Mouse (Mus musculus) left cerebral cortex, adult 18-20 months (tissue): ENCODE measurements around the gene Acot9. TPM values are rescaled to one million over a fixed set of nuclear protein-coding genes. Genes with fewer than 3 reads are reported as not detected.
A peak's percentile ranks its signal among the peaks of the same experiment; 100 is the strongest.

ENCODE experiments used
- DNase-seq, 2 experiments: peaks; one replicate each; pipeline ENCODE4 v3.0.0; 2021 to 2022; ENCODE audit warnings: low spot score in 2 of 2, mixed read lengths in 1 of 2
- long read RNA-seq, 2 experiments: library from polyadenylated mRNA; stranded (forward); transcript quantifications; one replicate each; pipeline ENCODE4 v2.0.0; 2021
- total RNA-seq, 2 experiments: library from RNA; stranded (reverse); gene quantifications; 2 replicates each; pipeline ENCODE4 v1.2.3; 2021

The Acot9 gene
- 10 to 100 TPM; 21.9 to 22.0 TPM for total RNA-seq
- long read RNA-seq, experiment 1, transcript Acot9-201 (15 exons, 1,752 nt): major isoform, 23 of 24 reads
- long read RNA-seq, experiment 1, partial matches to known transcripts: 0 of 24 reads
- long read RNA-seq, experiment 1, other reads (novel, unspliced or antisense): 1 of 24 reads
- long read RNA-seq, experiment 2, transcript Acot9-201 (15 exons, 1,752 nt): major isoform, 20 of 24 reads
- long read RNA-seq, experiment 2, partial matches to known transcripts: 0 of 24 reads
- long read RNA-seq, experiment 2, other reads (novel, unspliced or antisense): 3 of 24 reads

DNA sequence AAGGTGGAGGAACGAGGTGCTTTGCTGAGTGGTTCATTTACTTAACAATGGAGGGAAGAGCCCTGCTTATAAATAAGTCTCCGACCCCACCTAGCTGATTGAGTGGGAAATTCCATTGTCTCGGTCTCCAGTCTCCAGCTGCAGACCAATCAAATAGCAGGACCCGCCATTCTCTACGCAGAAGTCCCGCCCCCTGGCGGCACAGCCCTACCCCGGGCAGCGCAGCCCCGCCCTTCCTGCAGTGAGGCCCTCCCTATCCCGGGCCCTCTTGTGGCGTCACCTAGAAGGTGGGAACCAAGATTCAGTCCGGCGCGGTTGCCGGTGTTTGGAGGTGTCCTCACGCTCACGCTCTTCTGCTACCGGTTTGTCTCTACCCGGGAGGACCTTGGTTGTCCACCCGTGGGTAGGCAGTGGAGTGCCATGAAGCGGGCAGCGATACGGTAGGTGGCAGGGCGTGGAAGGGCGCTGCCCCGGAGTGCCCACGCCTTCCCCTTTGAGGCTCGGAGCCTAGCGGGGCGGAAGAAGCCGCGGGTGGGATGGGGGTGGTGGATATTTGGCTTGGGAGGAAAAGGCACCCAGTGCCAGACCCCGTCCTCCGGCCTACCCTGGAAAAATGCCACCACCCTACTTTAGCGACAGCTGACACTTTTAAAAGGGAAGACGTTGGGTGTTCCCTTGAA lies at the start of gene Acot9:
Gene Acot9 (plus strand): TSS at position 209 of the 680 bp plus-strand sequence.
- DNase-seq: peak; percentile 77 to 80

DNA sequence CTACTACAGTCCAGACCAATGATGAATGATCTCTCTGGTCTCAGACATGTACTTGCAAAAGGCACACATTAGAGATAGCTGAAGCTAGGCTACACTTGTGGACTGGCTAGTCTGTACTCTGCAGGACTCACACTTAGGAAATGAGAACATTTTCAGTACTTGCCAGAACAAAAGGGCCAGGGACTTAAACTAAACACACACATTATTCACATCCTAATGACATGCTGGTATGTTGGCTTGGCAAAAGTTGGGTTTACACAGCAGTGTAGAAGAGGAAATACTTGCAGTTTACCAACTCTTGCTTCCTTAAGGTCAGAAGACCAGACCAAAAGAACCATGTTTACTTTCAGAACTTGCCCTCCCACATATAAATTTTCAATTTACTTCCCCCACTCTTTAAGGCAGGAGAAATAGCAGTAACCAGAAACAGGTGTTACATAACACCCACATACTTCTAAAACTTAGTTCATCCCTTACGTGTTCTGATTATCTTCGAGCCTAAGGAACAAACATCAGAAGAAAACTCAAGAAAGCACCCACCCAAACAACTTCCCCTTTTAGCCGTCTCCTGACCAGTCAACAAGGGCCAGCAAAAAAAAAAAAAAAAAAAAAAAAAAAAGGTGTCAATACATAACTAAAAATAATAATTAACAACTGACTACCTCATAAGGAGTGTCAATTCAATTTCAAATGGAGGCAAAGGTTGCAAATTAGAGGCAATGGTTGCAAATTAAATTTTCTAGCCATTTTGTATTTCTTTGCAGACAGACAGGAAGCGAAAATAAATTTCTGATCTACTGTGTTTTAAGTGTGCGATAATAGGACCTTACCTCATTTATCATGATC lies 47.7 kb upstream of the Acot9 start:
- DNase-seq: no peak

DNA sequence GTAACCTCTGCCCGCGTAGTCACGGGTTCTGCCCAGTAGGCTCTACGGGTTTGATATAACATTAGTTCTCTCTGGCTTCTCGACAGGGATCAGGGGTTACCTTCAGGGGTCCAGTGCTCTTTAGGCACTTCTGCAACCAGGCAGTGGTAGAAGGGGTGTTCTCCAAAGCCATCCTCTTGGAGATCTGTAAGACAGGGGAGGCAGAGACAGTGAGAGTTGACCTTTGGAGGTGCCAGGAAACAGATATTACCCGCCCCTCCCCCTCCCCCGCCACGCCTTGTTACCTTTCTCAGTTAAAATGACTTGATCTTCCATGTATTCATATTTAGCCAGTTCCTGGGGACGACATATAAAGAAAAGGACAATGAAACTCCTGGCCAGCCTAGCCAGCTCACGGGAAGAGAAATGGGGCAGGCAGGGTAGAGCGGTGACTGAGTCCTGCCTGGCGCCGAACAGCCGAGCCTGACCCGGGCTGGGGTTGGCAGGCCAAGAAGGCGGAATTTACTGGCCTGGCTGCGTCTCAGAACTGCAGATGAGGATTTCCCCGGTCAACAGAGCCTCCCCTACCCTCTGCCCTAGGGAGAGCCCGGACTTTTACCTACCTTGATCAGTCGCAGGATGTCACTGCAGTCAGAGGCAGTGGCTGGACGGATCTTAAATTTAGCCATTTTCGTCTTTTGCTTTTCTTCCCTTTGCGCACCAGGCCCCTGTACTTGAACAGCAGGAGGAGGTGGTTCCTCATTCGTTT lies 46.6 kb upstream of the Acot9 start:
- peak in 1 of 2 experiments; percentile 13 for DNase-seq

- DNase-seq: peak; percentile 83 to 89
Observed at GRCm38 (mm10) chrX:155216271-155216670, 46.0 kb upstream of the Acot9 start, which contains the start of gene Sat1. Gene Sat1 (minus strand): TSS chrX:155216449.

DNA sequence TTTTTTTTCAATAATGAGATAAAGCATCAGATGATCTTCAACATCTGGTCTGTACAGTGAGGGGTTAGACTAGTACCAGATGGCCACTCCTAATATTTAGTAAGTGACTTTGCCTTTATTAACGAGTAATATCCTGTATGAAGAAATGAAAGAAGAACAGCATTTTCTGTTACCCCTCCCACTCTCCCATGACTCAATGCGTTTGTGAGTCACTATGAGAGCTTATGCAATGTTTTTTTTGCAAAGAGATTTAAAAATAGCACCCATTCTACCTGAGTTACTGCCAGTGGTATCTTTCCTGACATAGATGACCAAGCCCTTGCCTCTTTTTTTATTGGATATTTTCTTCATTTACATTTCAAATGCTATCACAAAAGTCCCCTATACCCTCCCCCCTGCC lies 44.0 kb upstream of the Acot9 start:
- DNase-seq: no peak

DNA sequence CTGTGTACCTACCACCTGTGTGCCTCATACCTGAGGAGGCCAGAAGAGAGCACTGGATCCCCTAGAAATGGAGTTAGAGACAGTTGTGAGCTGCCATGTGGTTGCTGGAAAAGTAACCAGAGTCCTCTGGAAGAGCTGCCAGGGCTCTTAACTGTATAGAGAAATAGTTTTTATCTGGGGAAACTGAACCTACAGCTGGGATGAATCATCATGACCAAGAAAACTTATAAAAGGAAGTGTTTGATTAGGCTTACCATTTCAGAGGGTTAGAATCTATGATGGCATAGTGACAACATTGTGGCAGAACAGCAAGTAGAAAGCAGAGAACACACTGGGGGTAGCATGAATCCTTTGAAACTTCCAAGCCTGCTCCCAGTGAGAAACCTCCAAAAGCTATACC lies 5.4 kb upstream of the Acot9 start:
- DNase-seq: no peak

GRCm38 (mm10) chrX:155262915-155263252 lies 641 bp downstream of the Acot9 start:
- DNase-seq: no peak

- no peak for DNase-seq
Observed at GRCm38 (mm10) chrX:155278483-155278882, 16.2 kb downstream of the Acot9 start.

- DNase-seq: no peak
Observed at GRCm38 (mm10) chrX:155280427-155281044, 18.3 kb downstream of the Acot9 start.

DNA sequence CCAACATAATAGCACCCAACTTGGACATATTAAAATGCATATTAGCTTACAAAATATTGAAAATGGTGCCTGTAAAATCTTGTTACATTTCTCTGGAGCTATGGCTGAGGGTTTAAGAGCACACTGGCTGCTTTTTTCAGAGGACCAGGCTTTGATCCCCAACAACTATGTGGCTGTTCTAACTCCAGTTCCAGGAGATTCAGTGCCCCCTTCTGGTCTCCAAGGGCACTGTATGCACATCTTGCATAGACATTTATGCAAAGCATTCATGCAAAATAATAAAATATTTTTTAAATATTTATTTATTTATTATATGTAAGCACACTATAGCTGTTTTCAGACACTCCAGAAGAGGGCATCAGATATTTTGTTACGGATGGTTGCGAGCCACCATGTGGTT lies 44.1 kb downstream of the Acot9 start:
- DNase-seq: no peak

GRCm38 (mm10) chrX:155318005-155318404 lies 55.8 kb downstream of the Acot9 start:
- DNase-seq: peak in 1 of 2 experiments; percentile 34

DNA sequence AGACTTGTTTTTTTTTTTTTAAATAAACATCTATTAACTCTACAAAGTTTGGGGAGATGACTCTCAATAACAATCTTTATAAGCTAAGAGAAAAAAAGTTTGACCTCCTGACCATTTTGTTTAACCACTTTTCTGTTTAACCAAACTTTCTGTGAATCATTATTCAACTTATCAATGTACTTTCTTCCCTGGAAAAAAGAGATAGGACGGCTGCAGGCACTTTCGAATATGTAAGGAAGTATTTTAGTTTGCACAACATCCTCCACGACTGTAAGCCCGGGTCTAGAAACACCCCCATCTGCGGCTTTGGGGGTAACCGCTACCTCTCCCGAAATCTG lies 75.3 kb downstream of the Acot9 start:
- DNase-seq: no peak

DNA sequence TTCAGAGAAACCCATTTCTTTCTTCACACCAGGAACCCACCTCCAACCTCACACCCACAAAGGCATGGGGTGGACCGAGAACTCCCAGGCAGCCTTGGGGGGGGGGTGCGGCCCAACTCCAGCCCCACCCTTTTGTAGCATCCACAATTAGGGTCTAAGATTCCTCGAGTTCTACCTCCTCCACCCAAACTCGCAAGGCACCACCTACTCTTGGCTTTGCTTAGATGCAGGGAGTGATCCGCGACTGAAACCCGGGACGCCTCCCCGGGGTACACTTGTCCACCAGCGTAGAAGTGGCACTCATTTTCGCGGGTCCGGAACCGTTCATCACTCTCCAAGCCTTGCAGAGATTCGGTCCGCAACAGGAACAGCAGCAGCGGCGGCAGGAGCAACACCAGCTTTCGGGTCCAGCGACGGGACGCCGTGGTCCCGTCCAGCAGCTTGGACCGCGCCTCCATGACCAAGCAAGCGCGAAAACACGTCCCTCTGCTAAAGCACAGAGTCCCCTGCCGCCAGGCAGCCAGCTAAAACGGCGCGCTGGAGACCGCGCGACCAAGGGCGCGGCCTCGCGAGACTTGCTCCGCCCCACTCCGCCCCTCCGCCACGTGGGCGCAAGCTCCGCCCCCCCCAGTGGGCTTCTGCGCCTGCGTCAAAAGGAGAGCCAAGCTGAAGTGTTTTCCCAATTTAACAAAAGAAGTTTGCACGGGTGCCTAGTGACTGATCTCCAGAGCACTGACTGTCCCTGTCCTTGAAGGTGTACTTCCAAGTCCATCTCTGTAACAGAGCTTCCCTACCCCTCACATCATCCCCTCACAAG lies 75.9 kb downstream of the Acot9 start:
- peak; percentile 65 to 71 for DNase-seq

GRCm38 (mm10) chrX:155340654-155341053 lies 78.4 kb downstream of the Acot9 start, which contains the start of gene Prdx4:
Gene Prdx4 (minus strand): TSS chrX:155340754.
- no peak for DNase-seq

- no peak for DNase-seq
Observed at GRCm38 (mm10) chrX:155346249-155346648, 84.0 kb downstream of the Acot9 start.

Other genes starting within 250 kb of the Acot9 start
- not detected for gene Magea5, start 199.3 kb upstream of the Acot9 start, total RNA-seq
- not detected for gene Magea1, start 172.7 kb upstream of the Acot9 start, total RNA-seq
- gene Magea2, start 168.8 kb upstream of the Acot9 start, total RNA-seq: not detected
- gene Cldn34b2, start 134.0 kb upstream of the Acot9 start, total RNA-seq: not detected
- gene Sat1, start 46.0 kb upstream of the Acot9 start, total RNA-seq: 10 to 100 TPM; 65.5 to 76.3 TPM
- gene Prdx4, start 78.3 kb downstream of the Acot9 start, total RNA-seq: 10 to 100 TPM; 20.3 to 21.9 TPM